Mouse (Mus musculus): ENCODE data around the gene Jpt1. TPM values are rescaled to one million over a fixed set of nuclear protein-coding genes. Genes with fewer than 3 reads are reported as not detected.

Jpt1 gene
- polyA plus RNA-seq, 1 experiment from 2014 or later, result 1,597 TPM

GRCm38 (mm10) chr11:115516942-115517341 is 2.8 kb upstream of the Jpt1 start:
- Histone ChIP-seq H3K4me3 (ENCODE audit: low read depth, low read length) (no peak overlapping the region), H3K27me3 (ENCODE audit: control insufficient read depth, insufficient read depth, low read depth, low read length) (no peaks in the 10 kb centered on the region), H3K9ac (ENCODE audit: low read depth, low read length) (no peak overlapping the region), H3K4me1 (ENCODE audit: control insufficient read depth, insufficient read depth, low read length) (no peaks in the 10 kb centered on the region), H3K4me2 (ENCODE audit: low read length) (no peak overlapping the region), H3K36me3 (ENCODE audit: control insufficient read depth, insufficient read depth, low read length) (no peaks in the 10 kb centered on the region), H3K9me3 (replicated peaks; ENCODE audit: control insufficient read depth, low read length, poor library complexity, severe bottlenecking) (no peaks in the 10 kb centered on the region), H3K27ac (ENCODE audit: low read length) (no peak overlapping the region)
- whole genome bisulfite sequencing, result 89% methylated on average over 5 of the region's 5 CpGs
- ATAC-seq, result no peak

GRCm38 (mm10) chr11:115515021-115515420 is 834 bp upstream of the Jpt1 start:
- no peak overlapping the region for H3K4me2 ChIP-seq (ENCODE audit: low read length)
- WGBS, result 73% methylated on average over 6 of the region's 6 CpGs

DNA sequence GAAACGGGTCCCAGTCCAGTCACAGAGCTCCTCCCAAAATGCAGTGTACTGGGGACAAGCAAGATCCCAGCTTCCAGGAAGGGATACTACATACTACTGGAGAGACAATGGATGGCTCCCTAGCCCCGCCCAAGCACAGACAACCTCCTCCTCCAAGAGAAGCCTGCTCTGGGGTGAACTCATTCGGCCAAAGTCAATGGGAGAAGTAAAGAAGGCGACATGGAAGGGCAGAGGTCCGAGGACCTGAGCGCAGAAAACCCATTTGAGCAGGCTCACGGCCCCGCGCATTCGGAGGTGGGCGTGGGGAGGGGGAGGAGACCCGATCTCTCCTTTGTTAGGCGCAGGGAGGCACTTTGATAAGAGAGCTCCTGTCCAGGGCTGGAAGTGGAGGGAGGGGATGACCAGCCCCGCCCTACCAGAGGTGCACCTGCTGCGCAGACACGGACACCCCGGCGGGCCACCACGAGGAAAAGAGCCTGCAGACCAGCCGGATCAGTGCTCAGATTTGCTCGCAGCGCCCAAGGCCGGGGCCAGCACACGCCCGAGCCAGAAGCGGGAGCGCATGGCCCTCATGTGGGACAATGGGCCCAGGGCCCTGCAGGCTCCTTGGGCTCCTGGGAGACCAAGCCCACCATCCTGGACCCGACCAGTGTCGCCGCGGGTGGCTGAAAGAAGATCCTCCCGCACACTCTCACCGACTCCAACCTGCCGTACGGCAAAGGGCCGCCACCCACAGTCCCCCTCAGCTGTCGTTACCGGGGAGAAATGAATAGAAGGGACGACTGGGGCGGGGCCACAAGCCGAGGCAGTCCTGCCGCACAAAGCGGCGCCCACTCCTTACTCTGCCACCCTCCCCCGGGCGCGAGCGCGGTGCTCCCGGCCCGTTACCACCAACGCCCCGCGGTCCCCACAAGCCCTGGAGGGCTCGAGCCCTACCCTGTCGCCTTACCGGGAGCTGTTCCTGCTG is 633 bp downstream of the Jpt1 start:
- Histone ChIP-seq H3K9ac (ENCODE audit: low read depth, low read length) (peak overlapping the region; percentile 99), H3K4me2 (ENCODE audit: low read length) (peak overlapping the region; percentile 89), H3K36me3 (ENCODE audit: control insufficient read depth, insufficient read depth, low read length) (no peaks in the 10 kb centered on the region), H3K27ac (ENCODE audit: low read length) (peak overlapping the region; percentile 94), H3K4me3 (ENCODE audit: low read depth, low read length) (peak overlapping the region; percentile 97), H3K9me3 (replicated peaks; ENCODE audit: control insufficient read depth, low read length, poor library complexity, severe bottlenecking) (no peaks in the 10 kb centered on the region), H3K27me3 (ENCODE audit: control insufficient read depth, insufficient read depth, low read depth, low read length) (no peaks in the 10 kb centered on the region), H3K4me1 (ENCODE audit: control insufficient read depth, insufficient read depth, low read length) (peaks cover 23% of the 10 kb centered on the region)
- under 1% methylated on average over 57 of the region's 57 CpGs for WGBS
- peak; percentile 62 for ATAC-seq

More at GRCm38 (mm10) chr11:115515021-115515420, 834 bp upstream of the Jpt1 start:
- peaks cover 17% of the 10 kb centered on the region for H3K4me1 ChIP-seq (ENCODE audit: control insufficient read depth, insufficient read depth, low read length)
- no peaks in the 10 kb centered on the region for H3K36me3 ChIP-seq (ENCODE audit: control insufficient read depth, insufficient read depth, low read length)
- H3K27me3 ChIP-seq (ENCODE audit: control insufficient read depth, insufficient read depth, low read depth, low read length), result no peaks in the 10 kb centered on the region
- no peak overlapping the region for H3K27ac ChIP-seq (ENCODE audit: low read length)
- no peaks in the 10 kb centered on the region for H3K9me3 ChIP-seq (replicated peaks; ENCODE audit: control insufficient read depth, low read length, poor library complexity, severe bottlenecking)
- no peak overlapping the region for H3K9ac ChIP-seq (ENCODE audit: low read depth, low read length)
- no peak overlapping the region for H3K4me3 ChIP-seq (ENCODE audit: low read depth, low read length)
- no peak for ATAC-seq

- Histone ChIP-seq H3K9me3 (replicated peaks; ENCODE audit: control insufficient read depth, low read length, poor library complexity, severe bottlenecking) (no peaks in the 10 kb centered on the region), H3K27me3 (ENCODE audit: control insufficient read depth, insufficient read depth, low read depth, low read length) (no peaks in the 10 kb centered on the region), H3K4me2 (ENCODE audit: low read length) (peak overlapping the region; percentile 89), H3K9ac (ENCODE audit: low read depth, low read length) (peak overlapping the region; percentile 99), H3K4me1 (ENCODE audit: control insufficient read depth, insufficient read depth, low read length) (peaks cover 32% of the 10 kb centered on the region), H3K4me3 (ENCODE audit: low read depth, low read length) (peak overlapping the region; percentile 97), H3K27ac (ENCODE audit: low read length) (peak overlapping the region; percentile 94), H3K36me3 (ENCODE audit: control insufficient read depth, insufficient read depth, low read length) (no peaks in the 10 kb centered on the region)
- 10% methylated on average over 8 of the region's 8 CpGs for WGBS
- ATAC-seq, result no peak
Observed at GRCm38 (mm10) chr11:115512407-115513183, 1.6 kb downstream of the Jpt1 start.

- Histone ChIP-seq H3K4me1 (ENCODE audit: control insufficient read depth, insufficient read depth, low read length) (peaks cover 38% of the 10 kb centered on the region), H3K27ac (ENCODE audit: low read length) (peak overlapping the region; percentile 94), H3K4me3 (ENCODE audit: low read depth, low read length) (peak overlapping the region; percentile 97), H3K4me2 (ENCODE audit: low read length) (peak overlapping the region; percentile 89), H3K9ac (ENCODE audit: low read depth, low read length) (peak overlapping the region; percentile 99), H3K36me3 (ENCODE audit: control insufficient read depth, insufficient read depth, low read length) (no peaks in the 10 kb centered on the region), H3K9me3 (replicated peaks; ENCODE audit: control insufficient read depth, low read length, poor library complexity, severe bottlenecking) (no peaks in the 10 kb centered on the region), H3K27me3 (ENCODE audit: control insufficient read depth, insufficient read depth, low read depth, low read length) (no peaks in the 10 kb centered on the region)
- WGBS, result 16% methylated on average over 3 of the region's 3 CpGs
- no peak for ATAC-seq
Observed at GRCm38 (mm10) chr11:115512004-115512403, 2.2 kb downstream of the Jpt1 start.

- Histone ChIP-seq H3K4me3 (ENCODE audit: low read depth, low read length) (peak overlapping the region; percentile 97), H3K27me3 (ENCODE audit: control insufficient read depth, insufficient read depth, low read depth, low read length) (no peaks in the 10 kb centered on the region), H3K4me1 (ENCODE audit: control insufficient read depth, insufficient read depth, low read length) (peaks cover 45% of the 10 kb centered on the region), H3K27ac (ENCODE audit: low read length) (no peak overlapping the region), H3K4me2 (ENCODE audit: low read length) (peak overlapping the region; percentile 89), H3K9ac (ENCODE audit: low read depth, low read length) (peak overlapping the region; percentile 99), H3K36me3 (ENCODE audit: control insufficient read depth, insufficient read depth, low read length) (no peaks in the 10 kb centered on the region), H3K9me3 (replicated peaks; ENCODE audit: control insufficient read depth, low read length, poor library complexity, severe bottlenecking) (no peaks in the 10 kb centered on the region)
- no peak for ATAC-seq
- 40% methylated on average over 2 of the region's 2 CpGs for WGBS
Observed at GRCm38 (mm10) chr11:115511121-115511520, 3.1 kb downstream of the Jpt1 start.

DNA sequence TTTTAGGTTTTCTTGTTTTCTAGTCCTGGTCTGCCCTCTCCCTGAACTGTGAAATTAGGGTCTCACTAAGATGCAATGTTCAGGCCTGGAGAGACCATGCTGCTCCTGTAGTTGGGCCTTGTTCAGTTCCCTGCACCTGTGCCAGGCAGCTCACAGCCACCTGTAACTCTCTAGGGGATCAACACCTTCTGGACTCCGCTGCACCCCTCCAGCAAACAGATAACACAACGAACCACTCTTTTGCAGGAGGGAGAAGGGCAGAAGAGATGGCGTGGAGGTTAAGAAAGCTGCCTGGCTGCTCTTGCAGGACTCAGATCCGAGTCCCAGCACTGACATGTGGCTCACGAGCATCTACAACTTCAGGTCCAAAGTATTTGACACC is 3.7 kb downstream of the Jpt1 start:
- H3K27me3 ChIP-seq (ENCODE audit: control insufficient read depth, insufficient read depth, low read depth, low read length), result no peaks in the 10 kb centered on the region

GRCm38 (mm10) chr11:115509773-115510506 is 4.2 kb downstream of the Jpt1 start:
- Histone ChIP-seq H3K4me2 (ENCODE audit: low read length) (peak overlapping the region; percentile 89), H3K27me3 (ENCODE audit: control insufficient read depth, insufficient read depth, low read depth, low read length) (no peaks in the 10 kb centered on the region), H3K4me1 (ENCODE audit: control insufficient read depth, insufficient read depth, low read length) (peaks cover 53% of the 10 kb centered on the region), H3K9ac (ENCODE audit: low read depth, low read length) (peak overlapping the region; percentile 99), H3K4me3 (ENCODE audit: low read depth, low read length) (peak overlapping the region; percentile 97), H3K27ac (ENCODE audit: low read length) (no peak overlapping the region), H3K36me3 (ENCODE audit: control insufficient read depth, insufficient read depth, low read length) (no peaks in the 10 kb centered on the region), H3K9me3 (replicated peaks; ENCODE audit: control insufficient read depth, low read length, poor library complexity, severe bottlenecking) (no peaks in the 10 kb centered on the region)
- WGBS, result 24% methylated on average over 6 of the region's 6 CpGs
- ATAC-seq, result no peak

More for the DNA sequence above, 3.7 kb downstream of the Jpt1 start:
- peak overlapping the region; percentile 89 for H3K4me2 ChIP-seq (ENCODE audit: low read length)
- no peaks in the 10 kb centered on the region for H3K9me3 ChIP-seq (replicated peaks; ENCODE audit: control insufficient read depth, low read length, poor library complexity, severe bottlenecking)
- H3K4me3 ChIP-seq (ENCODE audit: low read depth, low read length), result peak overlapping the region; percentile 97
- WGBS, result 45% methylated on average over 5 of the region's 5 CpGs
- peak overlapping the region; percentile 99 for H3K9ac ChIP-seq (ENCODE audit: low read depth, low read length)
- ATAC-seq, result no peak
- H3K36me3 ChIP-seq (ENCODE audit: control insufficient read depth, insufficient read depth, low read length), result no peaks in the 10 kb centered on the region
- peaks cover 47% of the 10 kb centered on the region for H3K4me1 ChIP-seq (ENCODE audit: control insufficient read depth, insufficient read depth, low read length)
- H3K27ac ChIP-seq (ENCODE audit: low read length), result peak overlapping the region; percentile 10; the same call in 1 of the 2 replicates

Data from midbrain, embryonic 16.5 days (tissue).